Mouse (Mus musculus) MEL (cell line): ENCODE measurements around the gene Fam110a. TPM values are rescaled to one million over a fixed set of nuclear protein-coding genes. Genes with fewer than 3 reads are reported as not detected.

Experiments
- DNase-seq: peaks from one replicate; pipeline ENCODE4 v3.0.0; 2011; ENCODE audit warnings: low read depth, low spot score
- H3K27ac ChIP-seq: 2 replicates; pipeline ENCODE4 v1.5.1; 2012; ENCODE audit warnings: low read depth, mild to moderate bottlenecking, control low read depth, low read length, moderate library complexity; ENCODE audit not compliant: control insufficient read depth
- H3K27me3 ChIP-seq, 2 experiments: fragments of 150-350 bp in 1 of 2; sonication (generic) in 1 of 2; 2 replicates each; pipeline ENCODE4 v1.6.1; 2012; ENCODE audit warnings: low read length in 2 of 2, mild to moderate bottlenecking in 2 of 2, improper control_type of control experiment in 1 of 2, moderate library complexity in 1 of 2; ENCODE audit not compliant: insufficient read depth in 2 of 2, control insufficient read depth in 1 of 2
- H3K36me3 ChIP-seq, 2 experiments: 2 replicates each; pipeline ENCODE4 v1.6.1; 2012 to 2014; ENCODE audit warnings: low read length in 2 of 2, improper control_type of control experiment in 1 of 2, inconsistent platforms in 1 of 2, mild to moderate bottlenecking in 1 of 2; ENCODE audit not compliant: insufficient read depth in 2 of 2, control insufficient read depth in 1 of 2
- H3K4me1 ChIP-seq, 2 experiments: fragments of 150-350 bp in 1 of 2; sonication (generic) in 1 of 2; 2 replicates each; pipeline ENCODE4 v1.6.1; 2012; ENCODE audit warnings: low read length in 2 of 2, improper control_type of control experiment in 1 of 2, mild to moderate bottlenecking in 1 of 2; ENCODE audit not compliant: insufficient read depth in 2 of 2, control insufficient read depth in 1 of 2
- H3K4me3 ChIP-seq, 2 experiments: fragments of 150-350 bp in 1 of 2; sonication (generic) in 1 of 2; 2 replicates each; pipeline ENCODE4 v1.5.1; 2012; ENCODE audit warnings: low read depth in 2 of 2, low read length in 2 of 2, mild to moderate bottlenecking in 2 of 2, moderate library complexity in 2 of 2, control low read depth in 1 of 2, improper control_type of control experiment in 1 of 2; ENCODE audit not compliant: control insufficient read depth in 1 of 2, insufficient read depth in 1 of 2
- H3K79me2 ChIP-seq: 2 replicates; pipeline ENCODE4 v1.6.1; 2012; ENCODE audit warnings: mild to moderate bottlenecking, low read length, moderate library complexity; ENCODE audit not compliant: control insufficient read depth, poor library complexity, insufficient read depth
- H3K9ac ChIP-seq: 2 replicates; pipeline ENCODE4 v1.6.1; 2012; ENCODE audit warnings: low read depth, mild to moderate bottlenecking, control low read depth, low read length, moderate library complexity; ENCODE audit not compliant: control insufficient read depth, poor library complexity, severe bottlenecking
- H3K9me3 ChIP-seq: fragments of 150-350 bp; sonication (generic); replicated peaks from 2 replicates; pipeline ENCODE4 v1.6.1; 2012; ENCODE audit warnings: mild to moderate bottlenecking, low read length, improper control_type of control experiment, moderate library complexity; ENCODE audit not compliant: insufficient read depth
- BHLHE40 ChIP-seq: IDR thresholded peaks from 2 replicates; pipeline ENCODE4 v1.6.1; 2012; ENCODE audit warnings: low read depth, mild to moderate bottlenecking, inconsistent platforms, low read length, improper control_type of control experiment, borderline replicate concordance
- ETS1 ChIP-seq: IDR thresholded peaks from 2 replicates; pipeline ENCODE4 v1.6.1; 2012; ENCODE audit warnings: low read depth, mild to moderate bottlenecking, inconsistent platforms, low read length, improper control_type of control experiment, moderate library complexity
- GABPA ChIP-seq: IDR thresholded peaks from 2 replicates; pipeline ENCODE4 v1.6.1; 2012; ENCODE audit warnings: low read depth, mild to moderate bottlenecking, inconsistent platforms, low read length, improper control_type of control experiment, moderate library complexity
- GATA1 ChIP-seq: IDR thresholded peaks from 2 replicates; pipeline ENCODE4 v1.6.1; 2011; ENCODE audit warnings: low read depth, low read length, improper control_type of control experiment
- HCFC1 ChIP-seq: IDR thresholded peaks from 2 replicates; pipeline ENCODE4 v1.6.1; 2012; ENCODE audit warnings: low read depth, mild to moderate bottlenecking, inconsistent platforms, low read length, improper control_type of control experiment, moderate library complexity
- JUND ChIP-seq: IDR thresholded peaks from 2 replicates; pipeline ENCODE4 v1.6.1; 2011; ENCODE audit warnings: low read depth, mild to moderate bottlenecking, improper control_type of control experiment, low read length
- MAFK ChIP-seq: IDR thresholded peaks from 2 replicates; pipeline ENCODE4 v1.6.1; 2011; ENCODE audit warnings: low read depth, mild to moderate bottlenecking, low read length, improper control_type of control experiment, borderline replicate concordance
- MAX ChIP-seq: IDR thresholded peaks from 2 replicates; pipeline ENCODE4 v1.6.1; 2011; ENCODE audit warnings: low read length, improper control_type of control experiment
- MEF2A ChIP-seq: IDR thresholded peaks from 2 replicates; pipeline ENCODE4 v1.6.1; 2014; ENCODE audit warnings: low read depth, mild to moderate bottlenecking, inconsistent platforms, low read length, improper control_type of control experiment; ENCODE audit not compliant: poor library complexity, insufficient replicate concordance, severe bottlenecking; ENCODE audit errors: extremely low read depth
- MYC ChIP-seq: IDR thresholded peaks from 2 replicates; pipeline ENCODE4 v1.6.1; 2011; ENCODE audit warnings: low read depth, mild to moderate bottlenecking, low read length, improper control_type of control experiment, moderate library complexity
- NELFE ChIP-seq: IDR thresholded peaks from 2 replicates; pipeline ENCODE4 v1.6.1; 2011; ENCODE audit warnings: low read depth, low read length, improper control_type of control experiment
- NRF1 ChIP-seq: IDR thresholded peaks from 2 replicates; pipeline ENCODE4 v1.6.1; 2014; ENCODE audit warnings: low read depth, mild to moderate bottlenecking, inconsistent platforms, low read length, improper control_type of control experiment, moderate library complexity; ENCODE audit not compliant: poor library complexity, insufficient read depth, severe bottlenecking
- POLR2A ChIP-seq, 2 experiments: IDR thresholded peaks; 2 replicates each; pipeline ENCODE4 v1.6.1; 2011 to 2012; ENCODE audit warnings: low read length in 2 of 2, mild to moderate bottlenecking in 2 of 2, control low read depth in 1 of 2, improper control_type of control experiment in 1 of 2, low read depth in 1 of 2, moderate library complexity in 1 of 2; ENCODE audit not compliant: control insufficient read depth in 1 of 2, insufficient read depth in 1 of 2, poor library complexity in 1 of 2
- POLR2AphosphoS2 ChIP-seq: IDR thresholded peaks from 2 replicates; pipeline ENCODE4 v1.6.1; 2011; ENCODE audit warnings: low read length, improper control_type of control experiment
- POLR2AphosphoS5 ChIP-seq: IDR thresholded peaks from 2 replicates; pipeline ENCODE4 v1.6.1; 2012; ENCODE audit warnings: low read depth, borderline replicate concordance, mild to moderate bottlenecking, inconsistent platforms, low read length, moderate library complexity, mixed read lengths
- RAD21 ChIP-seq: IDR thresholded peaks from 2 replicates; pipeline ENCODE4 v1.6.1; 2011; ENCODE audit warnings: mild to moderate bottlenecking, low read depth, low read length, improper control_type of control experiment
- RCOR1 ChIP-seq: IDR thresholded peaks from 2 replicates; pipeline ENCODE4 v1.6.1; 2012; ENCODE audit warnings: low read depth, mild to moderate bottlenecking, inconsistent platforms, low read length, improper control_type of control experiment
- SMC3 ChIP-seq: IDR thresholded peaks from 2 replicates; pipeline ENCODE4 v1.6.1; 2011; ENCODE audit warnings: low read depth, low read length, improper control_type of control experiment
- TAL1 ChIP-seq: IDR thresholded peaks from 2 replicates; pipeline ENCODE4 v1.6.1; 2012; ENCODE audit warnings: mild to moderate bottlenecking, inconsistent platforms, low read length, moderate library complexity, mixed read lengths
- TBP ChIP-seq: IDR thresholded peaks from 2 replicates; pipeline ENCODE4 v1.8.0; 2011; ENCODE audit warnings: low read depth, low read length, improper control_type of control experiment
- TCF12 ChIP-seq: IDR thresholded peaks from 2 replicates; pipeline ENCODE4 v1.6.1; 2014; ENCODE audit warnings: low read depth, mild to moderate bottlenecking, inconsistent platforms, low read length, improper control_type of control experiment, moderate library complexity
- UBTF ChIP-seq: IDR thresholded peaks from 2 replicates; pipeline ENCODE4 v1.6.1; 2012; ENCODE audit warnings: low read depth, mild to moderate bottlenecking, inconsistent platforms, low read length, improper control_type of control experiment, moderate library complexity, borderline replicate concordance; ENCODE audit not compliant: insufficient read depth
- USF1 ChIP-seq: IDR thresholded peaks from 2 replicates; pipeline ENCODE4 v1.6.1; 2014; ENCODE audit warnings: low read depth, mild to moderate bottlenecking, inconsistent platforms, low read length, improper control_type of control experiment, moderate library complexity
- ZC3H11A ChIP-seq: IDR thresholded peaks from 2 replicates; pipeline ENCODE4 v1.6.1; 2012; ENCODE audit warnings: low read depth, mild to moderate bottlenecking, inconsistent platforms, low read length, improper control_type of control experiment
- ZNF384 ChIP-seq: IDR thresholded peaks from 2 replicates; pipeline ENCODE4 v1.6.1; 2012; ENCODE audit warnings: low read depth, mild to moderate bottlenecking, inconsistent platforms, low read length, improper control_type of control experiment
- polyA plus RNA-seq, 2 experiments: library from polyadenylated mRNA; stranded (reverse) in 1 of 2; unstranded in 1 of 2; fragments of >175 nt in 1 of 2; fragments of >200 nt in 1 of 2; gene quantifications; 2 replicates each; pipeline versions ENCODE4 v1.2.1 to v1.2.4; 2012; ENCODE audit warnings: low replicate concordance in 2 of 2, low read depth in 1 of 2; ENCODE audit not compliant: insufficient read length in 2 of 2, insufficient read depth in 1 of 2, missing spikeins in 1 of 2
- total RNA-seq: library from RNA; depleted of rRNA; stranded (reverse); fragments of 300-350 nt; gene quantifications from 2 replicates; pipeline ENCODE4 v1.2.3, GENCODE M21; 2012

Fam110a gene
- total and polyA plus RNA-seq, 3 experiments, result 5.7 to 10.8 TPM; not detected in 1

- TF ChIP-seq NRF1 (no peak), ETS1 (no peak), POLR2A (IDR thresholded peaks at IDR 0.05; ENCODE audit: control insufficient read depth in 1 of 2, insufficient read depth in 1 of 2, low read depth in 1 of 2, low read length in 2 of 2, poor library complexity in 1 of 2) (no peak), SMC3 (no peak), UBTF (no peak), TCF12 (no peak), TAL1 (no peak), POLR2AphosphoS2 (no peak), GATA1 (no peak), RCOR1 (no peak), MYC (no peak), TBP (no peak), MAX (no peak), ZC3H11A (no peak), NELFE (no peak), RAD21 (no peak), ZNF384 (no peak), GABPA (no peak), MEF2A (no peak)
- Histone ChIP-seq H3K27me3 (no peaks in the 10 kb centered on the region), H3K4me3 (no peak overlapping the region), H3K36me3 (peaks cover 0 to 2% of the 10 kb centered on the region in 2 experiments; a peak in 1 of 4 replicates), H3K27ac (no peak overlapping the region), H3K9me3 (no peaks in the 10 kb centered on the region), H3K9ac (no peak overlapping the region), H3K79me2 (no peaks in the 10 kb centered on the region), H3K4me1 (peaks cover 0 to 7% of the 10 kb centered on the region in 2 experiments; a peak in 1 of 4 replicates)
- DNase-seq, result no peak
Observed at GRCm38 (mm10) chr2:151964052-151964451, 16.0 kb downstream of the Fam110a start.

GRCm38 (mm10) chr2:151963319-151963718 is 16.7 kb downstream of the Fam110a start:
- no peak overlapping the region for H3K4me3 ChIP-seq
- H3K27ac ChIP-seq, result no peak overlapping the region
- H3K79me2 ChIP-seq, result no peaks in the 10 kb centered on the region
- peaks cover 0 to under 1% of the 10 kb centered on the region in 2 experiments; a peak in 1 of 4 replicates for H3K36me3 ChIP-seq
- no peaks in the 10 kb centered on the region for H3K27me3 ChIP-seq
- no peaks in the 10 kb centered on the region for H3K9me3 ChIP-seq
- peaks cover 0 to 6% of the 10 kb centered on the region in 2 experiments; a peak in 1 of 4 replicates for H3K4me1 ChIP-seq
- TF ChIP-seq HCFC1, result no peak
- TF ChIP-seq POLR2AphosphoS5, result no peak
- TF ChIP-seq JUND, result no peak
- TF ChIP-seq BHLHE40, result peak; percentile 68; the same call in 1 of the 2 replicates
- TF ChIP-seq GATA1, result 0 out of 2 replicates have a peak, but pooled peaks have one; percentile 16
- TF ChIP-seq MAFK, result no peak
- TF ChIP-seq USF1, result peak; percentile 79
- no peak for DNase-seq
- H3K9ac ChIP-seq, result no peak overlapping the region
